Mouse (Mus musculus) bone marrow, adult 2 months (tissue): ENCODE data around the gene Nol6.

ENCODE experiments used
- CTCF ChIP-seq: fragments of 200-500 bp; IDR thresholded peaks from 2 replicates; pipeline ENCODE4 v1.5.1; 2011; ENCODE audit warnings: low read length, control low read depth; ENCODE audit not compliant: control insufficient read depth, insufficient read depth
- POLR2A ChIP-seq: fragments of 200-500 bp; IDR thresholded peaks from 2 replicates; pipeline ENCODE4 v1.6.1; 2011; ENCODE audit warnings: low read depth, mild to moderate bottlenecking, control low read depth, low read length, borderline replicate concordance; ENCODE audit not compliant: control insufficient read depth

GRCm38 (mm10) chr4:41134935-41135710 is 10.9 kb upstream of the Nol6 start:
- TF ChIP-seq CTCF: no peak
- peak; percentile 90; the same call in 1 of the 2 replicates for TF ChIP-seq POLR2A
